10 mouse cellular contexts compared by ENCODE assay signal in genomic region chr11:45274446-45275119, GRCm38 (mm10).
DNase-seq lines count a peak whose midpoint lies in the region; ATAC-seq lines count a peak whose summit lies in the region.
"Had no signal": no experiment of that assay in that cellular context is flagged by ENCODE, and none has a peak within 500 bp of the region (broad histone marks: within the 10 kb centered on the region; RNA-seq: fewer than 3 reads in every experiment).

No protein-coding gene starts in this region.

- H3K27me3 ChIP-seq in heart, embryonic 10.5 days (ENCODE audit: insufficient read depth, poor library complexity, severe bottlenecking), result no peaks in the 10 kb centered on the region
- no peaks in the 10 kb centered on the region for H3K27me3 ChIP-seq in hindbrain, embryonic 16.5 days (replicated peaks; ENCODE audit: control insufficient read depth, insufficient read depth, low read length)
- H3K27me3 ChIP-seq: forebrain, embryonic 12.5 days had no signal

- DNase-seq in heart, adult 18-20 months, result peak; percentile 11 to 13
- DNase-seq in heart, embryonic 10.5 days (ENCODE audit: low spot score), result no peak
- peak; percentile 72 for DNase-seq in NIH3T3 (ENCODE audit: low read depth)
- DNase-seq in cerebellum, postnatal 25 days, result peak; percentile 56 to 74
- DNase-seq in kidney, postnatal 25 days, result no peak
- no peak for DNase-seq in adrenal gland, adult 2 months

- no peak overlapping the region for H3K27ac ChIP-seq in heart, embryonic 10.5 days
- no peak overlapping the region for H3K27ac ChIP-seq in hindbrain, embryonic 16.5 days (ENCODE audit: low read depth, low read length)
- H3K27ac ChIP-seq: forebrain, embryonic 12.5 days had no signal

- no peaks in the 10 kb centered on the region for H3K9me3 ChIP-seq in heart, embryonic 10.5 days
- H3K9me3 ChIP-seq in hindbrain, embryonic 16.5 days (ENCODE audit: control insufficient read depth, low read length), result no peaks in the 10 kb centered on the region
- H3K9me3 ChIP-seq: forebrain, embryonic 12.5 days had no signal

- no peak overlapping the region for H3K4me2 ChIP-seq in hindbrain, embryonic 16.5 days (ENCODE audit: low read length)
- H3K4me2 ChIP-seq: forebrain, embryonic 12.5 days had no signal

- WGBS in heart, embryonic 10.5 days, result 81% methylated on average over 10 of the region's 10 CpGs
- WGBS in hindbrain, embryonic 16.5 days, result 72% methylated on average over 10 of the region's 10 CpGs

- H3K9ac ChIP-seq in hindbrain, embryonic 16.5 days (ENCODE audit: low read depth, low read length), result no peak overlapping the region
- H3K9ac ChIP-seq: forebrain, embryonic 12.5 days had no signal

- ATAC-seq in hindbrain, embryonic 16.5 days, result peak; percentile 40; the same call in 1 of the 2 replicates
- ATAC-seq in erythroid progenitor cell, adult 5-6 weeks (replicated peaks; ENCODE audit: low FRiP score, poor library complexity, severe bottlenecking), result no peak
- ATAC-seq: midbrain, embryonic 16.5 days had no signal

- H3K4me1 ChIP-seq in heart, embryonic 10.5 days, result no peaks in the 10 kb centered on the region
- H3K4me1 ChIP-seq in hindbrain, embryonic 16.5 days (ENCODE audit: control insufficient read depth, insufficient read depth, low read depth, low read length), result no peaks in the 10 kb centered on the region
- H3K4me1 ChIP-seq: forebrain, embryonic 12.5 days had no signal

- no peak overlapping the region for H3K4me3 ChIP-seq in heart, embryonic 10.5 days
- no peak overlapping the region for H3K4me3 ChIP-seq in hindbrain, embryonic 16.5 days (ENCODE audit: low read length)
- H3K4me3 ChIP-seq: forebrain, embryonic 12.5 days had no signal

- no peaks in the 10 kb centered on the region for H3K36me3 ChIP-seq in heart, embryonic 10.5 days
- H3K36me3 ChIP-seq in hindbrain, embryonic 16.5 days (ENCODE audit: control insufficient read depth, insufficient read depth, low read length), result no peaks in the 10 kb centered on the region
- H3K36me3 ChIP-seq: forebrain, embryonic 12.5 days had no signal

Comparison
In these comparisons a context has a peak if more than half of its experiments do, and no peak if none do; other contexts are left out.
1. DNase-seq: peak in heart, adult 18-20 months (2 of 2), NIH3T3 (single experiment) and cerebellum, postnatal 25 days (2 of 2); none in heart, embryonic 10.5 days (single experiment), kidney, postnatal 25 days (0 of 2) and adrenal gland, adult 2 months (single experiment).